Mouse (Mus musculus) liver, postnatal 0 days (tissue): Measurements from ENCODE around the gene Rps15. TPM values are rescaled to one million over a fixed set of nuclear protein-coding genes. Genes with fewer than 3 reads are reported as not detected.

Experiments
- ATAC-seq: fragments of 200-750 bp; cut with Nextera tagmentation; 2 replicates; pipeline ENCODE4 v1.8.0; 2017; ENCODE audit warnings: mild to moderate bottlenecking, moderate library complexity
- DNase-seq: peaks from one replicate; pipeline ENCODE4 v3.0.0-alpha.2; 2016
- H3K27ac ChIP-seq: fragments of 300-500 bp; sonication (generic); 2 replicates; pipeline ENCODE4 v1.5.1; 2014; ENCODE audit warnings: antibody characterized with exemption, moderate library complexity, mild to moderate bottlenecking, low read depth
- H3K27me3 ChIP-seq: fragments of 300-500 bp; sonication (generic); 2 replicates; pipeline ENCODE4 v1.6.1; 2014; ENCODE audit warnings: low read length, control low read depth, mixed read lengths; ENCODE audit not compliant: insufficient read depth
- H3K36me3 ChIP-seq: fragments of 300-500 bp; sonication (generic); replicated peaks from 2 replicates; pipeline ENCODE4 v1.6.1; 2014; ENCODE audit warnings: mild to moderate bottlenecking, control low read depth, low read length, moderate library complexity, mixed read lengths; ENCODE audit not compliant: insufficient read depth
- H3K4me1 ChIP-seq: fragments of 300-500 bp; sonication (generic); 2 replicates; pipeline ENCODE4 v1.6.1; 2014; ENCODE audit warnings: antibody characterized with exemption, mild to moderate bottlenecking, control low read depth; ENCODE audit not compliant: insufficient read depth
- H3K4me2 ChIP-seq: fragments of 300-500 bp; sonication (generic); 2 replicates; pipeline ENCODE4 v1.6.1; 2014; ENCODE audit warnings: low read depth, mild to moderate bottlenecking, low read length, moderate library complexity, mixed read lengths
- H3K4me3 ChIP-seq: fragments of 300-500 bp; sonication (generic); 2 replicates; pipeline ENCODE4 v1.5.1; 2014; ENCODE audit warnings: low read depth, low read length
- H3K9ac ChIP-seq: fragments of 300-500 bp; sonication (generic); replicated peaks from 2 replicates; pipeline ENCODE4 v1.6.1; 2014; ENCODE audit warnings: mild to moderate bottlenecking, moderate library complexity
- H3K9me3 ChIP-seq: fragments of 300-500 bp; sonication (generic); 2 replicates; pipeline ENCODE4 v1.6.1; 2016; ENCODE audit warnings: mild to moderate bottlenecking, control low read depth, low read length, mixed read lengths
- CTCF ChIP-seq: sonication (generic); IDR thresholded peaks from 2 replicates; pipeline ENCODE4 v1.5.1; 2016; ENCODE audit warnings: antibody characterized with exemption, low read depth
- EP300 ChIP-seq: IDR thresholded peaks from 2 replicates; pipeline ENCODE4 v1.6.1; 2016; ENCODE audit warnings: antibody characterized with exemption, low read depth, mild to moderate bottlenecking
- WGBS: fragments of 180-500 bp; shearing (Covaris S2); extraction: QIAGEN DNeasy Blood & Tissue Kit; methylation state at CpG from one replicate; pipeline ENCODE4 v1.1.7; 2014; ENCODE audit not compliant: insufficient replicate concordance; 5-methylcytosine and 5-hydroxymethylcytosine counted together
- microRNA-seq: library from miRNA; unstranded; fragments of <30 nt; microRNA quantifications from one replicate; pipeline ENCODE4, GENCODE M21; 2016
- polyA plus RNA-seq: library from polyadenylated mRNA; unstranded; fragments of >200 nt; fragmentation: Nextera tagmentation; extraction: Ambion mirVana; gene quantifications from 2 replicates; pipeline ENCODE4 v1.2.1, GENCODE M21; 2015

Rps15 gene
- polyA plus RNA-seq, 1 experiment from 2014 or later = 466 TPM

DNA sequence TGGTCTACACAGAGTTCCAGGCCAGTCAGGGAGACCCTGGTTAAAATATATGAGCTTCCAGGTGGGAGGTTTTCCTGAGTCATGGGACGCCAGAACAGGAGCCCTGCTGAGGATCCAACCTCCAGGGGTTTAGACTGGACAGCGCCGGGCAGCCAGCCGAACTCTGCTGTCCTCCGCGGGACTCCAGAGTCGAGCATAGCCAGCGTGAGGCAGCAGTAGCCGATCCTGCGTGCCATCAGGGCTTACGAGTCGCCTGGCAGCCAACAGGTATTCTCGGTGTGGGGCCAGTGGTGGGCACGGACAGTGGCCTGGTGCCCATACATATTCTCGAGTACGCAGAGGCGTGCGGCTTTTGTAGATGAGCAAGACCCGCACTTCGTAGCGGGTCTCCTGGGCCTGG is 48.8 kb downstream of the Rps15 start:
- Histone ChIP-seq H3K4me3 (no peak overlapping the region), H3K36me3 (peaks cover under 1% of the 10 kb centered on the region; the same call in 1 of the 2 replicates), H3K4me2 (no peak overlapping the region), H3K9ac (no peak overlapping the region), H3K4me1 (peaks cover 52% of the 10 kb centered on the region), H3K27ac (no peak overlapping the region), H3K9me3 (no peaks in the 10 kb centered on the region), H3K27me3 (peaks cover 40% of the 10 kb centered on the region)
- DNase-seq (no peak), ATAC-seq (no peak)
- 32% methylated on average over 21 of the region's 21 CpGs for WGBS
- no peak for TF ChIP-seq CTCF
- TF ChIP-seq EP300 = no peak

- DNase-seq = no peak
- WGBS = 11% methylated on average over 43 of the region's 47 CpGs
These were observed 49.4 kb downstream of the Rps15 start for GRCm38 (mm10) chr10:80341491-80342304.

DNA sequence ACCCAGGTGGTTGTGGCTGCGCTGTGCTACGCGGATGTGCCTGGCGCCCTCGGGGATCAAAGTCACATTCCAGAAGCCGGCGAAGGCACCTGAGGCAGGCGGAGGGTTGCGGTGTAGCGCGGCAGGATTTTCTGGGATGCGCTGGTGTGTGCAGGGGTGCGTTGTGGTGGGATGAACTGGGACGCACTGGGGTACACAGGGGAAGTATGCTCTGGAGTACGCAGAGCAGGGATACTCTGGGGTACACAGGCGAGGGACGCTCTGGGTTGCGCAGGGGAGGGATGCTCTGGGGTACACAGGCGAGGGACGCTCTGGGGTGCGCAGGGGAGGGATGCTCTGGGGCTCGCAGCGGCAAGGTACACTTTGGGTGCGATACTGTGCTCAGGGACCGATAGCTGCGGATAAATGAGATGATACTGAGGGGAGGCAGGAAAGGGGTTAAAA is 50.1 kb downstream of the Rps15 start:
- TF ChIP-seq EP300 (no peak), CTCF (no peak)
- ATAC-seq (no peak), DNase-seq (no peak)
- Histone ChIP-seq H3K27ac (no peak overlapping the region), H3K9me3 (no peaks in the 10 kb centered on the region), H3K9ac (no peak overlapping the region), H3K4me3 (peak overlapping the region; percentile 36; the same call in 1 of the 2 replicates), H3K4me1 (peaks cover 54% of the 10 kb centered on the region), H3K36me3 (no peaks in the 10 kb centered on the region), H3K27me3 (peaks cover 43% of the 10 kb centered on the region), H3K4me2 (peak overlapping the region; percentile 76)
- 4% methylated on average over 26 of the region's 26 CpGs for WGBS

More at GRCm38 (mm10) chr10:80341491-80342304, 49.4 kb downstream of the Rps15 start:
- peaks cover 52% of the 10 kb centered on the region for H3K4me1 ChIP-seq
- no peak for ATAC-seq
- H3K4me2 ChIP-seq = peak overlapping the region; percentile 76
- H3K27me3 ChIP-seq = peaks cover 40% of the 10 kb centered on the region
- H3K27ac ChIP-seq = no peak overlapping the region
- H3K4me3 ChIP-seq = peak overlapping the region; percentile 36
- no peak for TF ChIP-seq CTCF
- TF ChIP-seq EP300 = no peak
- no peaks in the 10 kb centered on the region for H3K9me3 ChIP-seq
- H3K36me3 ChIP-seq = no peaks in the 10 kb centered on the region; the same call in 1 of the 2 replicates
- H3K9ac ChIP-seq = no peak overlapping the region

GRCm38 (mm10) chr10:80342749-80343424 is 50.6 kb downstream of the Rps15 start:
- Histone ChIP-seq H3K4me2 (peak overlapping the region; percentile 76), H3K4me1 (peaks cover 60% of the 10 kb centered on the region), H3K9ac (0 out of 2 replicates have a peak overlapping the region, but pooled peaks have one; percentile 19), H3K27me3 (peaks cover 49% of the 10 kb centered on the region), H3K27ac (peak overlapping the region; percentile 91; the same call in 1 of the 2 replicates), H3K9me3 (no peaks in the 10 kb centered on the region), H3K36me3 (no peaks in the 10 kb centered on the region), H3K4me3 (peak overlapping the region; percentile 36)
- WGBS = under 1% methylated on average over 31 of the region's 33 CpGs
- ATAC-seq (peak; percentile 42), DNase-seq (peak; percentile 73)
- TF ChIP-seq CTCF = no peak
- no peak for TF ChIP-seq EP300

- Histone ChIP-seq H3K9ac (peak overlapping the region; percentile 19; the same call in 1 of the 2 replicates), H3K9me3 (no peaks in the 10 kb centered on the region), H3K4me1 (peaks cover 66% of the 10 kb centered on the region), H3K27me3 (peaks cover 55% of the 10 kb centered on the region), H3K36me3 (no peaks in the 10 kb centered on the region), H3K4me2 (peak overlapping the region; percentile 76), H3K27ac (peak overlapping the region; percentile 91), H3K4me3 (peak overlapping the region; percentile 36)
- 26% methylated on average over 11 of the region's 13 CpGs for WGBS
- TF ChIP-seq EP300 (no peak), CTCF (no peak)
- ATAC-seq (0 out of 2 replicates have a peak, but pooled peaks have one; percentile 4), DNase-seq (no peak)
These were observed 51.2 kb downstream of the Rps15 start for GRCm38 (mm10) chr10:80343425-80343895.

Small RNA genes within 50 kb of the gene (microRNA-seq; reads per million reads assigned to microRNA genes)
- not detected for gene Mir6911

Other genes starting within 250 kb of the Rps15 start
- 537 and 560 TPM in 2 replicates for gene Gpx4, start 245.3 kb upstream of the Rps15 start, polyA plus RNA-seq
- 7.4 and 8.7 TPM in 2 replicates for gene Sbno2, start 186.9 kb upstream of the Rps15 start, polyA plus RNA-seq
- 9.1 and 11.2 TPM in 2 replicates for gene Stk11, start 176.7 kb upstream of the Rps15 start, polyA plus RNA-seq
- 537 and 576 TPM in 2 replicates for gene Atp5d, start 153.8 kb upstream of the Rps15 start, polyA plus RNA-seq
- 0.11 and 0.18 TPM in 2 replicates for gene Cbarp, start 151.6 kb upstream of the Rps15 start, polyA plus RNA-seq
- gene Midn, start 144.2 kb upstream of the Rps15 start, polyA plus RNA-seq = 3.0 and 4.3 TPM in 2 replicates
- gene Cirbp, start 126.5 kb upstream of the Rps15 start, polyA plus RNA-seq = 87.0 and 93.3 TPM in 2 replicates
- gene 1600002K03Rik, start 119.5 kb upstream of the Rps15 start, polyA plus RNA-seq = 6.7 and 6.8 TPM in 2 replicates
- gene Efna2, start 113.0 kb upstream of the Rps15 start, polyA plus RNA-seq = 0.15 and 0.18 TPM in 2 replicates
- 9.8 and 13.3 TPM in 2 replicates for gene Mum1, start 66.0 kb upstream of the Rps15 start, polyA plus RNA-seq
- 313 and 321 TPM in 2 replicates for gene Ndufs7, start 43.3 kb upstream of the Rps15 start, polyA plus RNA-seq
- 93.9 and 101 TPM in 2 replicates for gene Gamt, start 31.4 kb upstream of the Rps15 start, polyA plus RNA-seq
- 19.5 and 21.8 TPM in 2 replicates for gene Dazap1, start 31.0 kb upstream of the Rps15 start, polyA plus RNA-seq
- 0.05 and 0.20 TPM in 2 replicates for gene Apc2, start 3.5 kb downstream of the Rps15 start, polyA plus RNA-seq
- gene 2310011J03Rik, start 28.1 kb downstream of the Rps15 start, polyA plus RNA-seq = 25.5 and 27.4 TPM in 2 replicates
- 5.6 TPM in 2 replicates for gene Pcsk4, start 37.0 kb downstream of the Rps15 start, polyA plus RNA-seq
- gene Reep6, start 37.5 kb downstream of the Rps15 start, polyA plus RNA-seq = 167 and 174 TPM in 2 replicates
- gene Adamtsl5, start 56.0 kb downstream of the Rps15 start, polyA plus RNA-seq = 1.5 and 1.8 TPM in 2 replicates
- gene Plk5, start 64.0 kb downstream of the Rps15 start, polyA plus RNA-seq = 0.08 and 0.20 TPM in 2 replicates
- 0.72 and 0.99 TPM in 2 replicates for gene Mex3d, start 95.2 kb downstream of the Rps15 start, polyA plus RNA-seq
- gene Mbd3, start 107.1 kb downstream of the Rps15 start, polyA plus RNA-seq = 33.4 and 33.5 TPM in 2 replicates
- 753 and 771 TPM in 2 replicates for gene Uqcr11, start 114.4 kb downstream of the Rps15 start, polyA plus RNA-seq
- 28.2 and 29.5 TPM in 2 replicates for gene Tcf3, start 141.2 kb downstream of the Rps15 start, polyA plus RNA-seq
- gene Onecut3, start 202.4 kb downstream of the Rps15 start, polyA plus RNA-seq = not detected in 2 replicates
- gene Atp8b3, start 246.7 kb downstream of the Rps15 start, polyA plus RNA-seq = not detected in 2 replicates